Mouse (Mus musculus) kidney, postnatal 0 days (tissue): ENCODE results near the gene Ccdc43. TPM values are rescaled to one million over a fixed set of nuclear protein-coding genes. Genes with fewer than 3 reads are reported as not detected.

Experiments
- ATAC-seq: fragments of 200-750 bp; cut with Nextera tagmentation; replicated peaks from 2 replicates; pipeline ENCODE4 v1.8.0; 2017; ENCODE audit warnings: low read depth, moderate number of reproducible peaks, moderate TSS enrichment, moderate library complexity; ENCODE audit not compliant: low FRiP score
- DNase-seq: peaks from one replicate; pipeline ENCODE4 v3.0.0-alpha.2; 2016; ENCODE audit warnings: low spot score
- H3K27ac ChIP-seq: fragments of 300-500 bp; sonication (generic); 2 replicates; pipeline ENCODE4 v1.5.1; 2014; ENCODE audit warnings: mild to moderate bottlenecking
- H3K27me3 ChIP-seq: fragments of 300-500 bp; sonication (generic); 2 replicates; pipeline ENCODE4 v1.6.1; 2014; ENCODE audit warnings: low read length, mixed read lengths; ENCODE audit not compliant: insufficient read depth
- H3K36me3 ChIP-seq: fragments of 300-500 bp; sonication (generic); 2 replicates; pipeline ENCODE4 v1.6.1; 2014; ENCODE audit warnings: low read length, mixed read lengths; ENCODE audit not compliant: insufficient read depth
- H3K4me1 ChIP-seq: fragments of 300-500 bp; sonication (generic); replicated peaks from 2 replicates; pipeline ENCODE4 v1.6.1; 2014; ENCODE audit warnings: antibody characterized with exemption, low read length, mixed read lengths; ENCODE audit not compliant: insufficient read depth
- H3K4me2 ChIP-seq: fragments of 300-500 bp; sonication (generic); 2 replicates; pipeline ENCODE4 v1.6.1; 2014; ENCODE audit warnings: mild to moderate bottlenecking, low read length, moderate library complexity, mixed read lengths
- H3K4me3 ChIP-seq: fragments of 300-500 bp; sonication (generic); replicated peaks from 2 replicates; pipeline ENCODE4 v1.5.1; 2014; ENCODE audit warnings: low read depth, low read length
- H3K9ac ChIP-seq: fragments of 300-500 bp; sonication (generic); 2 replicates; pipeline ENCODE4 v1.6.1; 2014; ENCODE audit warnings: low read depth, low read length
- H3K9me3 ChIP-seq: fragments of 300-500 bp; sonication (generic); replicated peaks from 2 replicates; pipeline ENCODE4 v1.6.1; 2016; ENCODE audit warnings: low read length, inconsistent platforms, mixed read lengths
- CTCF ChIP-seq: IDR thresholded peaks from 2 replicates; pipeline ENCODE4 v1.5.1; 2016; ENCODE audit warnings: antibody characterized with exemption, low read depth, mild to moderate bottlenecking, moderate library complexity
- WGBS: fragments of 180-500 bp; shearing (Covaris S2); extraction: QIAGEN DNeasy Blood & Tissue Kit; methylation state at CpG from one replicate; pipeline ENCODE4 v1.1.7; 2014; 5-methylcytosine and 5-hydroxymethylcytosine counted together
- polyA plus RNA-seq: library from polyadenylated mRNA; unstranded; fragments of >200 nt; fragmentation: Nextera tagmentation; extraction: Ambion mirVana; gene quantifications from 2 replicates; pipeline ENCODE4 v1.2.1, GENCODE M21; 2015

Gene Ccdc43
- polyA plus RNA-seq, 1 experiment from 2014 or later: 35.3 TPM

DNA sequence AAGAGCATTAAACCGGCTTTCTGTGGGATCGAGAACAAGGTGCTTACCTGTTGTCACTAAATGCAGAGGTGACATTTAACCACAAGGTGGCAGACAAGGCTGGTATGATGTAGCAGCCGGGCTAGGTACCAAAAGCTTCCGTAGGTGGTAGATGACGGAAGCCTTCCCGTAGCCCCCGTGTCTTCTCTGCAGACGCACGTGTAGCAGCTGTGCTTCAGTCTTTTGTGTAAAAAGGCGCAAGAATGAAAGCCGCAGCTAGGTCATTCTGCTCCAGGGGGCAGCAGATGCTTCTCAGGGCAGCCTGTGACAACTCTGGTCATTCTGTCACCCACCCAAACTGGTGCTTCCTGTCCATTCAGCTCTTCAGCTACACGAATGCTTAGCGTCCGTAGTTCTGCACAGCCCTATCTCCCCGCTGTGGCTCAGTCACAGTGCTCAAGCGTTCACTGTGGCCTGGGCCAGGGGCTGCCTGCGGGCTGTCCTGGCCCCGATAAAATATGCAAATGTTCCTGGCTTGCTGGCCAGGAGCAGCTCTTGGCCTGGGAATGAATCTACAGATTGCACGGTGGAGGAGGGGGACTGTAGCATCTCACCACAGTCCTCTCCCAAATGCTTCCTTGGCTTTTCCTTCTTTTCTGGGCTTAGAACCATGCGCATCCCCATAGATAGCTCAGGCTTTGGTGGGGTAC, 41.8 kb upstream of the Ccdc43 start:
- no peak; the same call in none of the 2 replicates for ATAC-seq
- peak; percentile 80 for TF ChIP-seq CTCF
- no peak overlapping the region for H3K9ac ChIP-seq

DNA sequence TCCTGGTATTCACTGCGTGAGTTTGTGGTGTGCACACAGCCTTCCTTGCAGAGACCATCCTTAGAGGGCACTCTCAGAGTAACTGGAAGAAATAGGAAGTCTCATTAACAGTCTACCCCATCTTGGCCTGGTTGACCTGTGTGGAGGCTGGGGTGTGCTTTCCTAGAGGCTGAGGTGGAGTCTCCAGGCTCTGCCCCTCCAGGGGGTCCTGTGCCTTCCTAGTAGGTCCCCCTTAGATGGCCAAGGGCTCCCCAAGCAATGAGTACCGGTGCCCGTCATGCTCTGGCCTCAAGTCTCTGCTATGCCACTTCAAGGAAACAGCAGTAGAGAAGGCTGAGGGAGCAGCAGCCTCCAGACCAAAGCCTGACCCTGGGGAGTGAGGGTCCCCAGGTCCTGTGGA, 40.5 kb upstream of the Ccdc43 start:
- 91% methylated on average over 3 of the region's 3 CpGs for WGBS
- Histone ChIP-seq H3K27me3 (peaks cover 4% of the 10 kb centered on the region; the same call in 1 of the 2 replicates), H3K36me3 (no peaks in the 10 kb centered on the region), H3K27ac (no peak overlapping the region), H3K4me3 (no peak overlapping the region), H3K9ac (no peak overlapping the region), H3K4me1 (peaks cover 7% of the 10 kb centered on the region; the same call in 1 of the 2 replicates), H3K9me3 (no peaks in the 10 kb centered on the region), H3K4me2 (no peak overlapping the region)
- TF ChIP-seq CTCF: no peak
- DNase-seq: no peak
- ATAC-seq: peak; percentile 36; the same call in 1 of the 2 replicates

More for the DNA sequence above, 41.8 kb upstream of the Ccdc43 start:
- H3K4me3 ChIP-seq: 0 out of 2 replicates have a peak overlapping the region, but pooled peaks have one; percentile 9
- peak; percentile 81 for DNase-seq
- peak overlapping the region; percentile 52 for H3K4me2 ChIP-seq
- no peaks in the 10 kb centered on the region for H3K36me3 ChIP-seq
- peaks cover 7% of the 10 kb centered on the region; the same call in 1 of the 2 replicates for H3K4me1 ChIP-seq
- H3K9me3 ChIP-seq: no peaks in the 10 kb centered on the region
- 6% methylated on average over 20 of the region's 20 CpGs for WGBS
- no peak overlapping the region for H3K27ac ChIP-seq
- peaks cover 4% of the 10 kb centered on the region; the same call in 1 of the 2 replicates for H3K27me3 ChIP-seq

DNA sequence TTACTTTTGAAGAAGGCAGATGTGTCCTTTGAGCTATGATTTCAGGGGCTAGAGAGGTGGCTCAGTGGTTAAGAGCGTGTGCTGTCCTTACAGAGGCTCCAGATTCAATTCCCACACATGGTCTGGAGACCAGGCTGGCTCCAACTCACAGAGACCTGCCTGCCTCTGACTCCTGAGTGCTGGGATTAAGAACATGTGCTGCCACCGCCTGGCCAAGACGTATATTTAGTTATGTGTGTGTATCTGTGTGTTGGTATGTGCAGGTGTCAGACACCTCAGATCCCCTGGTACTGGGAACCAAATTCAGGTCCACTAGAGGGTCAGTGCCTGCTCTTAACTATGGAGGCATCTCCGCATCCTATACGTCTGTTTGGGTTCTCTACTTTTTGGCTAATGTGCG, 37.4 kb upstream of the Ccdc43 start:
- no peaks in the 10 kb centered on the region for H3K9me3 ChIP-seq
- H3K27me3 ChIP-seq: peaks cover 3% of the 10 kb centered on the region; the same call in 1 of the 2 replicates
- DNase-seq (no peak), ATAC-seq (no peak)
- H3K27ac ChIP-seq: no peak overlapping the region
- WGBS: 90% methylated on average over 6 of the region's 6 CpGs
- no peak overlapping the region for H3K4me3 ChIP-seq
- H3K36me3 ChIP-seq: no peaks in the 10 kb centered on the region
- no peak overlapping the region for H3K4me2 ChIP-seq
- peaks cover 7% of the 10 kb centered on the region; the same call in 1 of the 2 replicates for H3K4me1 ChIP-seq
- TF ChIP-seq CTCF: no peak
- no peak overlapping the region for H3K9ac ChIP-seq

DNA sequence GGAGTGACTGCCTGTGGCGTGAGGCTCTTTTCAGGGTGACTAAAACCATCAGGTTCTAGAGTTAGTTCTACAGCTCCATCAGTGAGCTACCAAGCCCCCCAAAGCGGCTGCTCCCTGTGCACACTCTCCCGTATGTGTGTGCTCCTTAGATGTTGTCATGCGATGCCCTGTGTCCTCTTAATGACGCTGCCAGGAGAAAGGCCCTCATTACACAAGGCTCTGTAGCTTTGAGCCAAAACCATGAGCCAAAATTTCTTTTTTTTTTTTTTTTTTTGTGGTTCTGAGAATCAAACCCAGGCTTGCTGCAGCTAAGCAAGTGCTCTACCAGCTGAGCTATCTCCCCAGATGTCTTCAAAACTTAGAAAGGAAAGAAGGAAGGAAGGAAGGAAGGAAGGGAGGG, 35.6 kb upstream of the Ccdc43 start:
- Histone ChIP-seq H3K9me3 (no peaks in the 10 kb centered on the region), H3K4me1 (no peaks in the 10 kb centered on the region), H3K36me3 (no peaks in the 10 kb centered on the region), H3K27ac (no peak overlapping the region), H3K4me3 (no peak overlapping the region), H3K27me3 (no peaks in the 10 kb centered on the region), H3K4me2 (no peak overlapping the region), H3K9ac (no peak overlapping the region)
- ATAC-seq (no peak), DNase-seq (no peak)
- no peak for TF ChIP-seq CTCF
- WGBS: 70% methylated on average over 5 of the region's 5 CpGs

DNA sequence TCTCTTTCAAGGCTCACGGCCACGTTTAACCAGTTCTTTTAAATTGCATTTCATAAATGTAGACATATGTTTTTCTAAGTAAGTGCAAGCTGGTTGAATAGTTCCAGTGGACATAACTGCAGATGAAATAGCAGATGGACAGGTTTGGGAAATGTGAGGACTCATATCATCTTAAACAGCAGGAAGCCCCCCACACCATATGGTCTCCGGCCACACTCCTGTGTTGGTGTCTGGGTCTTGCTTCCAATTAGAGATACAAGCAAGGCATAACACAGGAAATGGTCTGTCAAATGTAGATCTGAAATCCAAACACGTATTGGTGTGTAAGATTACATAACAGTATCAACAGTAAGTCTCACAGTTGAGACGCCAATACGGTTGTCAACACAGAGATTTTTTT, 33.8 kb upstream of the Ccdc43 start:
- Histone ChIP-seq H3K4me1 (no peaks in the 10 kb centered on the region), H3K9ac (no peak overlapping the region), H3K9me3 (no peaks in the 10 kb centered on the region), H3K4me2 (no peak overlapping the region), H3K36me3 (no peaks in the 10 kb centered on the region), H3K27me3 (no peaks in the 10 kb centered on the region), H3K27ac (no peak overlapping the region), H3K4me3 (no peak overlapping the region)
- no peak for TF ChIP-seq CTCF
- WGBS: 80% methylated on average over 6 of the region's 6 CpGs
- ATAC-seq (no peak), DNase-seq (no peak)

DNA sequence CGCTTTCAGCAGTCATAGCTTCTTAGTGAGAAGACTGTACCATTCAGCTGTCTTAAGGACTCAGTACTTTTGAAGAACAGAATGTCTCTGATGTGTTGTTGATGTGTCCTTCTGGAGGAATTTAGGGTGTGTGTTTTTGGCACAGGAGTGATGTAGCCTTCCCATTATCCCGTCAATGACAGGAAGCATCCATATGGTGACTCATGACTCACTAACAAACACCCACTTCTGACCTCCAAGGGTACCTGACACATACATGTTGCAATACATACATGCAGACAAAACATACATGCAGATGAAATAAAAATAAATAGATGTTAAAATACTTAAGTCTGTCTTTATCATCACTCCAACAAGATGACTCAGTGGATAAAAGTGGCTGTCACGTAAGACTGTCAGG, 32.3 kb upstream of the Ccdc43 start:
- no peak overlapping the region for H3K4me3 ChIP-seq
- no peak for TF ChIP-seq CTCF
- DNase-seq (no peak), ATAC-seq (no peak)
- H3K4me2 ChIP-seq: no peak overlapping the region
- H3K4me1 ChIP-seq: no peaks in the 10 kb centered on the region
- no peaks in the 10 kb centered on the region for H3K27me3 ChIP-seq
- 83% methylated on average over 3 of the region's 3 CpGs for WGBS
- no peaks in the 10 kb centered on the region for H3K9me3 ChIP-seq
- no peak overlapping the region for H3K9ac ChIP-seq
- H3K36me3 ChIP-seq: no peaks in the 10 kb centered on the region
- no peak overlapping the region for H3K27ac ChIP-seq
